Mouse (Mus musculus) kidney, adult 2 months (tissue): Measurements from ENCODE around the gene Gm10772. TPM values are rescaled to one million over a fixed set of nuclear protein-coding genes. Genes with fewer than 3 reads are reported as not detected.
"Not testable (repeated sequence)": the region's sequence is repeated elsewhere in the genome, so short reads cannot be mapped to it uniquely, and the experiment has no call there.

Experiments
- DNase-seq: peaks from one replicate; pipeline ENCODE4 v3.0.0; 2021
- H3K27ac ChIP-seq: fragments of 200-500 bp; 2 replicates; pipeline ENCODE4 v1.5.1; 2012; ENCODE audit warnings: low read depth, low read length, control low read depth, inconsistent platforms; ENCODE audit not compliant: insufficient read depth
- H3K27me3 ChIP-seq: fragments of 200-500 bp; replicated peaks from 2 replicates; pipeline ENCODE4 v1.6.1; 2012; ENCODE audit warnings: mild to moderate bottlenecking, moderate library complexity, low read length, inconsistent platforms; ENCODE audit not compliant: control insufficient read depth, insufficient read depth
- H3K36me3 ChIP-seq: fragments of 200-500 bp; 2 replicates; pipeline ENCODE4 v1.6.1; 2012; ENCODE audit warnings: mild to moderate bottlenecking, moderate library complexity, low read length, inconsistent platforms; ENCODE audit not compliant: control insufficient read depth, insufficient read depth
- H3K4me1 ChIP-seq: fragments of 200-500 bp; 2 replicates; pipeline ENCODE4 v1.6.1; 2011; ENCODE audit warnings: low read length; ENCODE audit not compliant: control insufficient read depth, insufficient read depth
- H3K4me3 ChIP-seq: fragments of 200-500 bp; 2 replicates; pipeline ENCODE4 v1.5.1; 2011; ENCODE audit warnings: mild to moderate bottlenecking, low read depth, low read length, control low read depth; ENCODE audit not compliant: insufficient read depth
- CTCF ChIP-seq: fragments of 200-500 bp; conservative IDR thresholded peaks from 2 replicates; pipeline ENCODE4 v1.5.1; 2011; ENCODE audit warnings: low read depth, mild to moderate bottlenecking, control low read depth, low read length, moderate library complexity, mixed read lengths; ENCODE audit not compliant: insufficient read depth, insufficient read length
- POLR2A ChIP-seq: fragments of 200-500 bp; IDR thresholded peaks from one replicate; pipeline ENCODE4 v1.6.1; 2011; ENCODE audit warnings: low read depth, low read length, control low read depth
- WGBS: fragments of 180-500 bp; shearing (Covaris S2); methylation state at CpG from one replicate; pipeline ENCODE4 v1.1.7; 2018; 5-methylcytosine and 5-hydroxymethylcytosine counted together
- polyA plus RNA-seq: library from polyadenylated mRNA; depleted of rRNA; stranded (reverse); fragments of >200 nt; gene quantifications from 2 replicates; pipeline ENCODE4 v1.2.3, GENCODE M21; 2012; rRNA removed

Gene Gm10772
- polyA plus RNA-seq = not detected in 2 replicates

DNA sequence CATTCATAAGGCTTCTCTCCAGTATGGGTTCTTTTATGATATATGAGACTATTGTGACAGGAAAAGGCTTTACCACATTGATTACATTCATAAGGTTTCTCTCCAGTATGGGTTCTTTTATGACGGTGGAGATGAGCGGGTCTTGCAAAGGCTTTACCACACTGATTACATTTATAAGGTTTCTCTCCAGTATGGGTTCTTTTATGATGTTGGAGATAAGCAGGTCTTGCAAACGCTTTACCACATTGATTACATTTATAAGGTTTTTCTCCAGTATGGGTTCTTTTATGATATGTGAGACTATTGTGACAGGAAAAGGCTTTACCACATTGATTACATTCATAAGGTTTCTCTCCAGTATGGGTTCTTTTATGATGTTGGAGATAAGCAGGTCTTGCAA lies at the start of gene Gm10772:
Gene Gm10772, minus strand, starts transcription at position 101 of the 400 bp plus-strand sequence.
- WGBS = no CpG with 5 or more reads among the region's 3 CpGs
- not testable (repeated sequence) for H3K27ac ChIP-seq, H3K4me1 ChIP-seq, DNase-seq, H3K4me3 ChIP-seq, H3K27me3 ChIP-seq, H3K36me3 ChIP-seq

DNA sequence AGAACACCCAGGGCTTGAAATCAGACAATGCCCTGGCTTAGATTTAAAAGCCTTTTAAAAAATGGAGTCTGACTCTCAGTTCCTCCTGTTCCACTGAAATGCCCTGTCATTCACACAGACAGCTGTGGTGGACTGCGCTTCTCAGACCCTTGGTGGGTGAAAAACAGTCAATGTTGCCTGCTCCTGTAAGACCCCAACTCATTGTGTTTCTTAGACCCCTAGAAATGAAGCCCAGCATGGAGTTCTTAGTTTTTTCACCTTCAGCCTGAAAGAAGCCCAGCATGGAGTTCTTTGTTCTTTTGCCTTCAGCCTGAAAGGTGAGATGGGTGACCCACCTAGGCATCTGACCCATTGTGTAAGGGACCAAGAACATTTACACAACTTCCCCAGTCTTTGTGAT lies 36.5 kb upstream of the Gm10772 start:
- DNase-seq = not testable (repeated sequence)
- no CpG with 5 or more reads among the region's 1 CpGs for WGBS

DNA sequence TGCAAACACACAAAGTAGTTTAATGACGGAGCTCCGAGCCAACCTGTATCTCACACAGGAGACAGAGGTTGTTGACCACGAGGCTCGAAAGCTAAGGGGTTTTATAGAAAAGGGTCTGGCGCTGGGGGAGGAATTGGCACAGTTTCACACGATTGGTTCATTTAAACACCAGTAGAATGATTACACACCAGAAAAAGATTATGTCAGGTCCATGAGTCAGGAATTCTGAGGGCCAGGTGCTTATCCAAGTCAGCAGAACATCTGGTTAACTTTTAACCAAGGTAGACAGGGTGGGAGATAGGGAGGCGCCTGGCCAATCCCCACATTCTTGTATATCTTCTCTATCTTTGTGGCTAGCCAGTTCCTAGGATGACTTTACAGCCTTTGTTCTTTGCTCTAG lies 35.8 kb upstream of the Gm10772 start:
- H3K4me3 ChIP-seq, DNase-seq, H3K27ac ChIP-seq, H3K27me3 ChIP-seq, H3K4me1 ChIP-seq, H3K36me3 ChIP-seq: not testable (repeated sequence)
- 82% methylated on average over 3 of the region's 7 CpGs for WGBS

More for the DNA sequence above, 36.5 kb upstream of the Gm10772 start:
- not testable (repeated sequence) for H3K36me3 ChIP-seq, H3K27me3 ChIP-seq, H3K27ac ChIP-seq, H3K4me1 ChIP-seq, H3K4me3 ChIP-seq

DNA sequence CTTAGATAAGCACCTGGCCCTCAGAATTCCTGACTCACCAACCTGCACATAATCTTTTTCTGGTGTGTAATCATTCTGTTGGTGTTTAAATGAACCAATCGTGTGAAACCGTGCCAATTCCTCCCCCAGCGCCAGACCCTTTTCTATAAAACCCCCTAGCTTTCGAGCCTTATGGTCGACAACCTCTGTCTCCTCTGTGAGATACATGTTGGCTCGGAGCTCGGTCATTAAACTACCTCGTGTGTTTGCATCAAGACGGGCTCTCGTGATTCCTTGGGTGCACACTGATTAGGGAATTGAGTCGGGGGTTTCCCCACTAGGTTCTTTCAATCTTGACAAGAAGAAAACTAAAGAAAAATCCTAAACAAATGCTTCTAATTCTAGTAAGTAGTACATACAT lies 13.0 kb downstream of the Gm10772 start:
- no peak overlapping the region for H3K4me3 ChIP-seq
- DNase-seq = no peak
- H3K27ac ChIP-seq = no peak overlapping the region
- TF ChIP-seq CTCF (no peak), POLR2A (no peak)
- no peaks in the 10 kb centered on the region for H3K4me1 ChIP-seq
- no peaks in the 10 kb centered on the region for H3K27me3 ChIP-seq
- H3K36me3 ChIP-seq = no peaks in the 10 kb centered on the region
- no CpG with 5 or more reads among the region's 11 CpGs for WGBS

DNA sequence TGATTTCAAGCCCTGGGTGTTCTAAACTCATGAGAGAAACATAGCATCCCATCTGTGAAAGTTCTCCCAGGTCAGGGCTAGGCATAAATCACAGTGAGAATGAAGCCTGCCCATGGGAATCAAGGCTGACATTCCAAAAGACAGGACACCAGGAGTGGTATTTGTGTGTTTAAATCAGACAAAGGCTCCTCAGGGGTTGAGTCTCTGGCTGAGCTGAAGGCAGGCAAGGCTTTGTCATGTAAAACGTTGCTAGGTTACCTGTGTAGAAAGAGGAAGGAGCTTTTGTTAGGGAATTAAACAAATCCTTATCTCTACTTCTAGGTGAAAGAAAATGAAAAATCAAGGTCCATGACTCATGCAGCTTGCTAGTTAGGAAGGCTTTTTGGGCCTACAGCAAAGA lies 13.6 kb downstream of the Gm10772 start:
- H3K36me3 ChIP-seq, H3K27ac ChIP-seq, H3K4me3 ChIP-seq, H3K27me3 ChIP-seq, H3K4me1 ChIP-seq, DNase-seq: not testable (repeated sequence)
- WGBS = no CpG with 5 or more reads among the region's 1 CpGs

DNA sequence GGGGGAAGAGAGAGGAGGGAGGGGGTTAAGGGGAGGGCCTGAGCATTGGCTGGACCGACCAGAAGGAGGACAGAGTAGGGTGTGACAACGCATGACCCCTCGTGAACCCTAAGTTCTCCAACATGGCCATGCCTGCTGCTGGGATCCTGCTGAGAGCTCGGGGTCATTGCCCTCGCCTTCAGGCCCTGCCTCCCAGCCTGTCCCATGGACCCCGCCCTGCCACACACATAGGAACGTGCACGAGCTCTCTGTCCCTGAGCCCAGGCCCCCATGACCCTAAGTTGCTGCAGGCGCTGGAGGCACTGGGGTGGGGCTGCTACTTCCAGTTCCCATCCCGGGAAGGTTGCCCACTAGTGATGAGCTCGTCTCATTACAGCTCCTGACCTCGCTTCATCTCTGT lies 48.2 kb downstream of the Gm10772 start:
- not testable (repeated sequence) for H3K27ac ChIP-seq, H3K27me3 ChIP-seq, H3K4me1 ChIP-seq, DNase-seq, H3K4me3 ChIP-seq, H3K36me3 ChIP-seq
- WGBS = 85% methylated on average over 7 of the region's 12 CpGs

Other genes with a start within 250 kb of the Gm10772 start
- not detected in 2 replicates for gene Gm10324, start 108.0 kb downstream of the Gm10772 start, polyA plus RNA-seq
- gene 2410141K09Rik, start 213.5 kb upstream of the Gm10772 start, polyA plus RNA-seq = not detected in 2 replicates